Mouse (Mus musculus) heart, embryonic 14.5 days (tissue): ENCODE measurements at regions not wholly inside any gene's neighbourhood (a gene's known extent, or its start where the extent isn't known, plus 50 kb on each side); places are given as distances from the start of the nearest gene placed in this dataset.

Experiments
- ATAC-seq: fragments of 200-750 bp; cut with Nextera tagmentation; 2 replicates; pipeline ENCODE4 v1.8.0; 2017; ENCODE audit warnings: low read depth, moderate TSS enrichment; ENCODE audit not compliant: insufficient number of reproducible peaks, insufficient read depth, low FRiP score
- H3K27ac ChIP-seq, 2 experiments: fragments of 200-500 bp in 1 of 2; fragments of 300-500 bp in 1 of 2; sonication (generic) in 1 of 2; replicated peaks in 1 of 2; 2 replicates each; pipeline ENCODE4 v1.5.1; 2012 to 2014; ENCODE audit warnings: low read depth in 2 of 2, low read length in 2 of 2, control low read depth in 1 of 2, mild to moderate bottlenecking in 1 of 2, mixed read lengths in 1 of 2; ENCODE audit not compliant: control insufficient read depth in 1 of 2, insufficient read depth in 1 of 2
- H3K27me3 ChIP-seq: fragments of 300-500 bp; sonication (generic); 2 replicates; pipeline ENCODE4 v1.6.1; 2014; ENCODE audit warnings: mild to moderate bottlenecking, low read length, control low read depth; ENCODE audit not compliant: control insufficient read depth, insufficient read depth
- H3K36me3 ChIP-seq: fragments of 300-500 bp; sonication (generic); 2 replicates; pipeline ENCODE4 v1.6.1; 2014; ENCODE audit warnings: mild to moderate bottlenecking, control low read depth, low read length, mixed read lengths; ENCODE audit not compliant: control insufficient read depth, insufficient read depth
- H3K4me1 ChIP-seq, 2 experiments: fragments of 200-500 bp in 1 of 2; fragments of 300-500 bp in 1 of 2; sonication (generic) in 1 of 2; 2 replicates each; pipeline ENCODE4 v1.6.1; 2012 to 2014; ENCODE audit warnings: low read length in 2 of 2, control low read depth in 1 of 2, mixed read lengths in 1 of 2; ENCODE audit not compliant: control insufficient read depth in 2 of 2, insufficient read depth in 2 of 2
- H3K4me2 ChIP-seq: fragments of 300-500 bp; sonication (generic); 2 replicates; pipeline ENCODE4 v1.6.1; 2014; ENCODE audit warnings: mild to moderate bottlenecking, low read length
- H3K4me3 ChIP-seq, 2 experiments: fragments of 200-500 bp in 1 of 2; fragments of 300-500 bp in 1 of 2; sonication (generic) in 1 of 2; 2 replicates each; pipeline ENCODE4 v1.5.1; 2012 to 2014; ENCODE audit warnings: low read length in 2 of 2, mild to moderate bottlenecking in 2 of 2, control low read depth in 1 of 2, low read depth in 1 of 2, moderate library complexity in 1 of 2; ENCODE audit not compliant: control insufficient read depth in 1 of 2, insufficient read depth in 1 of 2
- H3K9ac ChIP-seq: fragments of 300-500 bp; sonication (generic); 2 replicates; pipeline ENCODE4 v1.6.1; 2014; ENCODE audit warnings: mild to moderate bottlenecking, low read length
- H3K9me3 ChIP-seq: fragments of 300-500 bp; sonication (generic); 2 replicates; pipeline ENCODE4 v1.6.1; 2016; ENCODE audit warnings: low read length, control low read depth; ENCODE audit not compliant: control insufficient read depth
- WGBS: fragments of 180-500 bp; shearing (Covaris S2); extraction: QIAGEN DNeasy Blood & Tissue Kit; methylation state at CpG from one replicate; pipeline ENCODE4 v1.1.7; 2014; 5-methylcytosine and 5-hydroxymethylcytosine counted together

- Histone ChIP-seq H3K27me3 (no peaks in the 10 kb centered on the region), H3K4me1 (no peaks in the 10 kb centered on the region), H3K4me3 (no peak overlapping the region), H3K4me2 (no peak overlapping the region), H3K27ac (no peak overlapping the region), H3K9me3 (no peaks in the 10 kb centered on the region), H3K9ac (no peak overlapping the region), H3K36me3 (no peaks in the 10 kb centered on the region)
- ATAC-seq, result no peak
- 74% methylated on average over 4 of the region's 4 CpGs for WGBS
These were observed 361.5 kb upstream of the Spred2 start for GRCm38 (mm10) chr11:19562668-19563067.

GRCm38 (mm10) chr11:19585228-19585627 is 338.9 kb upstream of the Spred2 start:
- 76% methylated on average over 7 of the region's 7 CpGs for WGBS
- no peak overlapping the region for H3K9ac ChIP-seq
- no peak overlapping the region for H3K27ac ChIP-seq
- H3K27me3 ChIP-seq, result no peaks in the 10 kb centered on the region
- H3K9me3 ChIP-seq, result no peaks in the 10 kb centered on the region
- H3K4me3 ChIP-seq, result no peak overlapping the region
- ATAC-seq, result no peak
- H3K4me1 ChIP-seq, result no peaks in the 10 kb centered on the region
- H3K36me3 ChIP-seq, result no peaks in the 10 kb centered on the region
- H3K4me2 ChIP-seq, result no peak overlapping the region

- Histone ChIP-seq H3K9ac (no peak overlapping the region), H3K36me3 (no peaks in the 10 kb centered on the region), H3K9me3 (no peaks in the 10 kb centered on the region), H3K27ac (no peak overlapping the region), H3K4me2 (no peak overlapping the region), H3K27me3 (no peaks in the 10 kb centered on the region), H3K4me1 (no peaks in the 10 kb centered on the region), H3K4me3 (no peak overlapping the region)
- 80% methylated on average over 6 of the region's 6 CpGs for WGBS
- ATAC-seq, result no peak
These were observed 331.4 kb upstream of the Spred2 start for GRCm38 (mm10) chr11:19592506-19593355.

GRCm38 (mm10) chr11:19595107-19595506 is 329.1 kb upstream of the Spred2 start:
- Histone ChIP-seq H3K9ac (no peak overlapping the region), H3K4me2 (no peak overlapping the region), H3K36me3 (no peaks in the 10 kb centered on the region), H3K4me3 (no peak overlapping the region), H3K27me3 (no peaks in the 10 kb centered on the region), H3K4me1 (no peaks in the 10 kb centered on the region), H3K9me3 (no peaks in the 10 kb centered on the region), H3K27ac (no peak overlapping the region)
- WGBS, result 90% methylated on average over 4 of the region's 4 CpGs
- ATAC-seq, result no peak

GRCm38 (mm10) chr11:19596336-19596735 is 327.8 kb upstream of the Spred2 start:
- Histone ChIP-seq H3K36me3 (no peaks in the 10 kb centered on the region), H3K27ac (no peak overlapping the region), H3K9me3 (no peaks in the 10 kb centered on the region), H3K4me2 (no peak overlapping the region), H3K4me1 (no peaks in the 10 kb centered on the region), H3K4me3 (no peak overlapping the region), H3K27me3 (no peaks in the 10 kb centered on the region), H3K9ac (no peak overlapping the region)
- no peak for ATAC-seq

GRCm38 (mm10) chr11:19599433-19599832 is 324.7 kb upstream of the Spred2 start:
- Histone ChIP-seq H3K27me3 (no peaks in the 10 kb centered on the region), H3K4me2 (no peak overlapping the region), H3K4me1 (no peaks in the 10 kb centered on the region), H3K27ac (no peak overlapping the region), H3K9me3 (no peaks in the 10 kb centered on the region), H3K36me3 (no peaks in the 10 kb centered on the region), H3K9ac (no peak overlapping the region), H3K4me3 (no peak overlapping the region)
- WGBS, result 84% methylated on average over 9 of the region's 9 CpGs
- ATAC-seq, result no peak

GRCm38 (mm10) chr11:19601216-19601938 is 322.8 kb upstream of the Spred2 start:
- H3K4me1 ChIP-seq, result no peaks in the 10 kb centered on the region
- no peak overlapping the region for H3K9ac ChIP-seq
- H3K4me3 ChIP-seq, result no peak overlapping the region
- no peak for ATAC-seq
- WGBS, result 80% methylated on average over 15 of the region's 15 CpGs
- no peak overlapping the region for H3K4me2 ChIP-seq
- no peaks in the 10 kb centered on the region for H3K27me3 ChIP-seq
- no peaks in the 10 kb centered on the region for H3K9me3 ChIP-seq
- no peaks in the 10 kb centered on the region for H3K36me3 ChIP-seq
- H3K27ac ChIP-seq, result no peak overlapping the region
